Mouse (Mus musculus) ES-Bruce4 (cell line): ENCODE measurements around the gene Lin7c.

Source experiments
- CTCF ChIP-seq: IDR thresholded peaks from one replicate; pipeline ENCODE4 v1.8.1; 2011; ENCODE audit warnings: low read depth, low read length
- POLR2A ChIP-seq: IDR thresholded peaks from one replicate; pipeline ENCODE4 v1.8.1; 2011; ENCODE audit warnings: low read length; ENCODE audit not compliant: insufficient read depth

- TF ChIP-seq CTCF (no peak), POLR2A (no peak)
These were observed 12.2 kb downstream of the Lin7c start for GRCm38 (mm10) chr2:109902869-109903268.
